Mouse (Mus musculus) kidney, adult 9 months (tissue): ENCODE results near the gene Cyp4b1.
"Not testable (repeated sequence)": the region's sequence is repeated elsewhere in the genome, so short reads cannot be mapped to it uniquely, and the experiment has no call there.

Source experiments
- DNase-seq: peaks from one replicate; pipeline ENCODE4 v3.0.0; 2022

The Cyp4b1 gene

GRCm38 (mm10) chr4:115647580-115647979, at the start of gene Cyp4b1:
Cyp4b1 (minus strand) TSS chr4:115647723.
- peak; percentile 94 for DNase-seq

GRCm38 (mm10) chr4:115686299-115686698, 38.8 kb upstream of the Cyp4b1 start:
- DNase-seq = peak; percentile 63

DNA sequence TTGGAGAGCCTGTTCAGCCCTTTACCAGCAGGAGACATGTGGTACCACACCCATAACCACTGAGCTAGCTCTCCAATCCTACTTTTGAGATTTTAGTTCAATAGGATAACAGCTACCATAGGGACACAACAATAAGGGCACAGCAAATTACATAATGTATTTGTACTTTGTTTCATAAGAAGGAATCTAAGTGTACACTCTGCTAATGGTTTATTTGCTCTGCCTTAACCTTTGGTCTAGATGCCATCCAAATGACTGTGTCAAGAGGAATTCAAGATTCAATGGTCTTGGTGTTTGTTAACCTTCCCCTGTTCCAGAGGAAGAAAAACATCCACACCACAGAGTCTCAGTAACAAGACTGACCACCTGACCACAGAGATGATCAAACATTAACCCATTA, 11.7 kb upstream of the Cyp4b1 start:
- DNase-seq = peak; percentile 93

DNA sequence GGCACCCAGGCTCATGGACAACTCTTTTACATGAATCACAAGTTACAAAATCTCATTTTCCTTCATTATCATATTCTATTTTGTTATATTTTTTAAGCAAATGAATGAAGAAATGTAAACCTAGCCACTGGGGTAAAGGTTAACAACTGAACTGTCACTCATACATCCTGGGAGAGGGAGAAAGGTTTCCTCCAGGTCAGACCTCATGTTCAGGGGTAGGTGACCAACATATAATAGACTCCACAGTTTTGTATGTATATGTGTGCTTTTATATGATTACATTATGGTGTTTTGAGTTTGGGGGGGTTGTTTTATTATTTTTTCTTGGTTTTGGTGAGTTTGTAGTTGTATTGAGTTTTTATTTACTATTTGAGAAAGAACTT, 10.3 kb upstream of the Cyp4b1 start:
- DNase-seq = no peak

DNA sequence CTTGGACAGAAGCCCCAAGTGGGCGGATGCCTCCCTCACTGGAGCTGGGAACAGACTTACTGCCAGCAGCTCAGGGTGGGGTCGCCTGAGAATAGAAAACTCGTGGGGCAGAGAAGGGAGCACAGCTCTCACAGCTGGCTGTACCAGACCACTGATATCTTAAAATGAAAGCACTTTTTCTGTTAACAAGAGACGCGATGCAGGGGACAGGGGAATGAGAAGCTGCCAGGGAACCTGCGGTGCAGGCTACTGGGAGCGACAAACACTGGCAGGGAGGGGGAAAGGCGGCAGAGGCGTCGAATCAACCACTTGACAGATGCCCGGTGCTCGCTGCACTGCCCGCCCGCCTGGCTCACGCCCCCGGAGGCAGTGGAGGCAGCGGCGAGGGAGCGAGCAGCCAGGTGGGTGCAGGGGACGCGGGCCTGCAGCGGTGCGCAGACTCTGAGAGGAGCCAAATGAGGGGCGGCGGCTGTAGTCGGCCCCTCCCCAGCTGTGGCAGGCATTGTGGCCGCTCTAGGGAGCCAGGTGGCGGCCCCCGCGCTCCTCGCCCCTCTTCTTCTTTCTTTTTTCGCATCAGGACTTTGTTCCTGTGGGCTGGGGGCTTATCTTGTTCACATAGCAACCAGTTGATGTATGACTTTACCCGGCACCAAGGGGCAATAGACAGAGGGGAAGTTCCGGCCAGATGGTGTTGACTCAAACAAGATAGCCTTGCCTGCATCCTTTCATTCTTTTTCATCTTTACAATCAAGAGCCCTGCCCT, 9.8 kb upstream of the Cyp4b1 start:
- DNase-seq = peak; percentile 78

DNA sequence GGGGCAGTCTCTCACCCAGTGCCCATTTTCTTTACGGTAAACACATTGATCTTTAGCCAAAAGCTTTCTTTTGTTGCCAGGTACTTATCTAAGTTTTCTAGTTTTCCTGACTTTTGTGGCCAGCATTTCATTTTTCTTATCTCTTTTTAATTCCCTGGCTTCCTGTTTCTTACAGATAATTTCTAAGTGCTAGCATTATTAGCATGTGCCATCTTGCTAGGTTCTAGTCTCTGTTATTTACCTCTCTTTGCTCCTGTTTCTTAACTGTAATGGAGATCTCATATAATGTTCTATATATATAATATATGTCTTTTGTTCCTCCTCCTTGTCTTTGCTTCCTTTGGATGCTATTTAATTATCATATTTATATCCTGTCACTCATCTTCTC, 9.0 kb upstream of the Cyp4b1 start:
- DNase-seq = not testable (repeated sequence)

- DNase-seq = not testable (repeated sequence)
Measured at GRCm38 (mm10) chr4:115655841-115656534, 8.5 kb upstream of the Cyp4b1 start.

DNA sequence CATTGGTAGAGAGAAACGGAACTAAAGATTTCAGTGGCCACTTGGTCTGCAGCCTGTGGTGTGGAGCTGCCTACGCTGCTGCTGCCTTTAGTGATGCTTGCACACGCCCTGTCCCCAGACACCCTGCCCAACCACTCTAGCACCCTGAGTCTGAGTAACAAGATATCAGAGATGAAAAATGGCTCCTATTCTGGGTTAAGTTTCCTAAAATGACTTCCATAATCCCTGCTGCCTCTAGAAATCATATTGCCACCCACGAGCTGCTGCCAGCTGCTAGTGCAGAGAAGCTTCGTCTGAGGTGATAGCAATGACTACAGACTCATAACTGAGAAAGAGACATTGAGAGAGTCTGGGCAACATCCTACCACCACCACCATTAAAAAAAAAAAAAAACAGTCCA, 3.3 kb upstream of the Cyp4b1 start:
- DNase-seq = peak; percentile 0

- DNase-seq = peak; percentile 8
Measured at GRCm38 (mm10) chr4:115649344-115649743, 1.8 kb upstream of the Cyp4b1 start.

GRCm38 (mm10) chr4:115648752-115649151, 1.2 kb upstream of the Cyp4b1 start:
- DNase-seq = peak; percentile 1

GRCm38 (mm10) chr4:115645371-115645770, 2.2 kb downstream of the Cyp4b1 start:
- peak; percentile 92 for DNase-seq

- peak; percentile 96 for DNase-seq
Measured at GRCm38 (mm10) chr4:115642967-115643754, 4.4 kb downstream of the Cyp4b1 start.

GRCm38 (mm10) chr4:115625560-115625959, 22.0 kb downstream of the Cyp4b1 start:
- DNase-seq = not testable (repeated sequence)

- no peak for DNase-seq
Measured at GRCm38 (mm10) chr4:115614005-115614404, 33.5 kb downstream of the Cyp4b1 start.

DNA sequence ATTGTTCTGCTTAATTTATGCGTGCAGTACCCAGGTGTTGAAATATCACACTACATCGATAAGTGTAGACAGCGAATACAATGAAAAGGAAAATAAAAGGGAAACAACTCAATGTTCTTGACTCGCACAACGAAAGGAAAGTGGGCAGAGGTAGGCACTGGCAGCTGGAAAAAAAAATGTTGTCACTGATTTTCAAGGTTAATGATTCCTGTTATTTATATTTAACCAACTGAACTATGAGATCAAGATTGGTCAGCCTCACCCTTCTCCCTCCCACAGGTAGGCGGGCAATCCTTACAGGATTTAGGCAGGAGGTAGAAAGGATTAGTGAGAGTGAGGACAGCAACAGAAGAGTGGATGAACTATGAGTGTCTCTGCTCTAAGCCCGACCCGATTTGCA, 46.9 kb downstream of the Cyp4b1 start, which contains the start of gene Cyp4a32:
Gene Cyp4a32 (plus strand): TSS at position 359 of the 400 bp plus-strand sequence.
- not testable (repeated sequence) for DNase-seq

DNA sequence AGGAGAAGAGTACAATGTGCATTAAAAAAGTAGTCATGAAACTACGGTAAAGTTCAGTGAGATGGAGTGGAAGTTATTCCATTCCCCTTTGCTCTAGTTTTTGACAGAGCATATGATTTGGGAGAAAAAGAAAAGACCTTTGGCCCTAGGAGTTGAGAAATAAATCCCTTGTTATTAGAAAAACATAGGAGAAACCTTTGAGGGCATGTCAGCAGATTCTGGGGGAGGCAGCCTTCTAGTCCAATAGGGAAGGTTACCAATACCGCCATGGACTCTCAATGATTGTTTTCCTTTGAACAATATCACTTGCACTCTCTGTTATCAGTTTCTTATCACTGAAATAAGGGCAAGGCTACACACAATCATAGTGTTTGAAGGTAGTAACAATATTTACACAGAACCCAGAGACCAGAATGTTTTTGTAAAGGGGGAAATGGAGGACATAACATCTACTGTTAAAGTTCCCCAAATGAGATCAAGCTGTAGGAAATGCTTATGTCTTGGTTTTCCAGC, 50.6 kb downstream of the Cyp4b1 start:
- DNase-seq = peak; percentile 23

GRCm38 (mm10) chr4:115596357-115596756, 51.2 kb downstream of the Cyp4b1 start:
- DNase-seq = no peak

- no peak for DNase-seq
Measured at GRCm38 (mm10) chr4:115583036-115583435, 64.5 kb downstream of the Cyp4b1 start.

- DNase-seq = no peak
Measured at GRCm38 (mm10) chr4:115575776-115576175, 71.7 kb downstream of the Cyp4b1 start.

DNA sequence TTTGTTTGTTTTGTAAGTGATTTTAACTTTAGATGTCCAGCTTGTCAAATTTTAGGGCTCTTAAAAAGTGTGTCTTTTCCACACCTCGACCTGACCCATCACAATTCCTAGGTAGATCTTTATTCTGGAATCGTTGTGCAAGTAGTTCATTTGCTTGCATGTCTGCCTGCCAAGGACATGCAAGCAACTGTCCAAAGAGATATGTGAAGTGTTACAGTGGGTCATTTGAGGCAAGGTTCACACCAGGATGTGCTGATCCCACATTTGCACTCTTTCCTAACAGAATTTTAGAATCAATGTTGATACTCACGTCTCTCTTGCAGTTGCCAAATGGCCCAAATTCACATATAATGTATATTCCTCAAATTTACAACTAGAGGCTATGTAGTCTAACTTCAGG, 72.3 kb downstream of the Cyp4b1 start:
- no peak for DNase-seq
